Mouse (Mus musculus) left cerebral cortex, postnatal 10 days (tissue): ENCODE measurements around the gene Emc6. TPM values are rescaled to one million over a fixed set of nuclear protein-coding genes. Genes with fewer than 3 reads are reported as not detected.

Experiments used
- DNase-seq, 2 experiments: peaks; one replicate each; pipeline ENCODE4 v3.0.0; 2021 to 2022; ENCODE audit warnings: low spot score in 2 of 2, mixed read lengths in 1 of 2; ENCODE audit errors: extremely low spot score in 1 of 2
- intact Hi-C: fragments of 180-260 bp; cut with DNase I; formaldehyde crosslinking; loops from one replicate; pipeline ENCODE4 v1.15.1; 2025
- total RNA-seq, 2 experiments: library from RNA; stranded (reverse); gene quantifications; 2 replicates each; pipeline ENCODE4 v1.2.3; 2021

Gene Emc6
- total RNA-seq, 2 experiments from 2014 or later: 59.7 to 65.4 TPM

- intact Hi-C loops: loop anchor here (10.0 kb wide), 2 partner anchors 147 to 1237 kb away; no protein-coding TSS in a partner anchor
- DNase-seq: peak; percentile 84 to 95
These were observed 39.0 kb downstream of the Emc6 start, which contains the start of gene Haspin for GRCm38 (mm10) chr11:73137591-73138501. Haspin (minus strand) TSS chr11:73138294.

- DNase-seq: no peak
- intact Hi-C loops: loop anchor here (10.0 kb wide), 2 partner anchors 148 to 1238 kb away; no protein-coding TSS in a partner anchor
These were observed 39.7 kb downstream of the Emc6 start for GRCm38 (mm10) chr11:73137116-73137515.

- intact Hi-C loops: loop anchor here (10.0 kb wide), 2 partner anchors 148 to 1238 kb away; no protein-coding TSS in a partner anchor
- DNase-seq: no peak
These were observed 40.2 kb downstream of the Emc6 start for GRCm38 (mm10) chr11:73136587-73136986.

GRCm38 (mm10) chr11:73134222-73134621 lies 42.6 kb downstream of the Emc6 start:
- DNase-seq: no peak
- intact Hi-C loops: loop anchor here (10.0 kb wide), 2 partner anchors 151 to 1241 kb away; no protein-coding TSS in a partner anchor

- no peak for DNase-seq
- intact Hi-C loops: loop anchor here (10.0 kb wide), 2 partner anchors 152 to 1242 kb away; no protein-coding TSS in a partner anchor
These were observed 43.8 kb downstream of the Emc6 start for GRCm38 (mm10) chr11:73132999-73133398.

- intact Hi-C loops: loop anchor here (10.0 kb wide), 2 partner anchors 154 to 1244 kb away; no protein-coding TSS in a partner anchor
- DNase-seq: no peak
These were observed 45.8 kb downstream of the Emc6 start for GRCm38 (mm10) chr11:73131020-73131419.

GRCm38 (mm10) chr11:73126495-73126894 lies 50.3 kb downstream of the Emc6 start:
- intact Hi-C loops: no loop called here
- no peak for DNase-seq

Other genes with a start within 250 kb of the Emc6 start
- 1 to 10 TPM; 6.0 to 6.8 TPM for gene Atp2a3, start 215.9 kb downstream of the Emc6 start, total RNA-seq
- gene P2rx1, start 177.9 kb downstream of the Emc6 start, total RNA-seq: 1 to 10 TPM in 1 of 2 experiments, under 1 TPM in 1; 0.87 to 1.0 TPM
- 10 to 100 TPM; 33.6 to 34.1 TPM for gene Camkk1, start 158.0 kb downstream of the Emc6 start, total RNA-seq
- 1 to 10 TPM; 8.3 to 9.1 TPM for gene Ncbp3, start 129.3 kb downstream of the Emc6 start, total RNA-seq
- under 1 TPM; 0.19 to 0.22 TPM for gene Itgae, start 86.5 kb downstream of the Emc6 start, total RNA-seq
- under 1 TPM; 0.75 to 0.92 TPM for gene Haspin, start 38.7 kb downstream of the Emc6 start, total RNA-seq
- gene P2rx5, start 16.6 kb downstream of the Emc6 start, total RNA-seq: under 1 TPM; 0.32 to 0.54 TPM
- gene Tax1bp3, start within 50 bp of the Emc6 start, total RNA-seq: 10 to 100 TPM; 18.2 to 20.2 TPM
- 10 to 100 TPM; 17.6 to 18.2 TPM for gene Ctns, start 22.0 kb upstream of the Emc6 start, total RNA-seq
- 1 to 10 TPM; 2.1 to 3.0 TPM for gene Shpk, start 22.4 kb upstream of the Emc6 start, total RNA-seq
- gene Trpv1, start 57.3 kb upstream of the Emc6 start, total RNA-seq: under 1 TPM; 0.32 to 0.43 TPM
- under 1 TPM; 0.73 to 0.79 TPM for gene Trpv3, start 90.4 kb upstream of the Emc6 start, total RNA-seq
- gene Aspa, start 152.6 kb upstream of the Emc6 start, total RNA-seq: 1 to 10 TPM; 3.3 to 4.2 TPM
- gene Gm49340, start 152.7 kb upstream of the Emc6 start, total RNA-seq: not detected
- gene Spata22, start 152.7 kb upstream of the Emc6 start, total RNA-seq: under 1 TPM in 1 of 2 experiments, not detected in 1; 0.28 TPM
- gene Olfr20, start 173.7 kb upstream of the Emc6 start, total RNA-seq: not detected
- not detected for gene Olfr376, start 194.2 kb upstream of the Emc6 start, total RNA-seq
- gene Olfr1, start 222.6 kb upstream of the Emc6 start, total RNA-seq: not detected